Mouse (Mus musculus) hindbrain, embryonic 13.5 days (tissue): Measurements from ENCODE around the gene Col5a3. TPM values are rescaled to one million over a fixed set of nuclear protein-coding genes. Genes with fewer than 3 reads are reported as not detected.

Experiments
- ATAC-seq: fragments of 200-750 bp; cut with Nextera tagmentation; 2 replicates; pipeline ENCODE4 v1.8.0; 2017; ENCODE audit warnings: moderate TSS enrichment; ENCODE audit not compliant: low FRiP score
- H3K27ac ChIP-seq: fragments of 300-500 bp; sonication (generic); 2 replicates; pipeline ENCODE4 v1.5.1; 2015; ENCODE audit warnings: inconsistent platforms, mild to moderate bottlenecking, moderate library complexity
- H3K27me3 ChIP-seq: fragments of 300-500 bp; sonication (generic); 2 replicates; pipeline ENCODE4 v1.6.1; 2015; ENCODE audit warnings: mild to moderate bottlenecking, inconsistent platforms
- H3K36me3 ChIP-seq: fragments of 300-500 bp; sonication (generic); 2 replicates; pipeline ENCODE4 v1.6.1; 2015; ENCODE audit warnings: mild to moderate bottlenecking, inconsistent platforms
- H3K4me1 ChIP-seq: fragments of 300-500 bp; sonication (generic); replicated peaks from 2 replicates; pipeline ENCODE4 v1.6.1; 2015; ENCODE audit warnings: inconsistent platforms
- H3K4me2 ChIP-seq: fragments of 300-500 bp; sonication (generic); 2 replicates; pipeline ENCODE4 v1.6.1; 2015; ENCODE audit warnings: inconsistent platforms, mild to moderate bottlenecking, moderate library complexity
- H3K4me3 ChIP-seq: fragments of 300-500 bp; sonication (generic); 2 replicates; pipeline ENCODE4 v1.5.1; 2015; ENCODE audit warnings: mild to moderate bottlenecking, inconsistent platforms
- H3K9ac ChIP-seq: fragments of 300-500 bp; sonication (generic); 2 replicates; pipeline ENCODE4 v1.6.1; 2015; ENCODE audit warnings: mild to moderate bottlenecking, inconsistent platforms
- H3K9me3 ChIP-seq: fragments of 300-500 bp; sonication (generic); 2 replicates; pipeline ENCODE4 v1.6.1; 2016; ENCODE audit warnings: inconsistent platforms
- WGBS: fragments of 180-500 bp; shearing (Covaris S2); methylation state at CpG from one replicate; pipeline ENCODE4 v1.1.7; 2015; 5-methylcytosine and 5-hydroxymethylcytosine counted together
- polyA plus RNA-seq: library from polyadenylated mRNA; unstranded; fragments of >200 nt; fragmentation: Nextera tagmentation; extraction: Ambion mirVana; gene quantifications from 2 replicates; pipeline ENCODE4 v1.2.1, GENCODE M21; 2015

Col5a3 gene
- polyA plus RNA-seq, 1 experiment from 2014 or later, result 0.44 TPM

GRCm38 (mm10) chr9:20758243-20758642 lies 56.6 kb downstream of the Col5a3 start:
- no peak overlapping the region for H3K27ac ChIP-seq
- H3K4me3 ChIP-seq, result no peak overlapping the region
- no peak for ATAC-seq
- WGBS, result 77% methylated on average over 2 of the region's 2 CpGs
- no peaks in the 10 kb centered on the region for H3K36me3 ChIP-seq
- H3K27me3 ChIP-seq, result no peaks in the 10 kb centered on the region
- H3K9ac ChIP-seq, result no peak overlapping the region
- no peak overlapping the region for H3K4me2 ChIP-seq
- 0 out of 2 replicates have a peak, but pooled peaks cover 7% of the 10 kb centered on the region for H3K9me3 ChIP-seq
- H3K4me1 ChIP-seq, result peaks cover 8% of the 10 kb centered on the region

DNA sequence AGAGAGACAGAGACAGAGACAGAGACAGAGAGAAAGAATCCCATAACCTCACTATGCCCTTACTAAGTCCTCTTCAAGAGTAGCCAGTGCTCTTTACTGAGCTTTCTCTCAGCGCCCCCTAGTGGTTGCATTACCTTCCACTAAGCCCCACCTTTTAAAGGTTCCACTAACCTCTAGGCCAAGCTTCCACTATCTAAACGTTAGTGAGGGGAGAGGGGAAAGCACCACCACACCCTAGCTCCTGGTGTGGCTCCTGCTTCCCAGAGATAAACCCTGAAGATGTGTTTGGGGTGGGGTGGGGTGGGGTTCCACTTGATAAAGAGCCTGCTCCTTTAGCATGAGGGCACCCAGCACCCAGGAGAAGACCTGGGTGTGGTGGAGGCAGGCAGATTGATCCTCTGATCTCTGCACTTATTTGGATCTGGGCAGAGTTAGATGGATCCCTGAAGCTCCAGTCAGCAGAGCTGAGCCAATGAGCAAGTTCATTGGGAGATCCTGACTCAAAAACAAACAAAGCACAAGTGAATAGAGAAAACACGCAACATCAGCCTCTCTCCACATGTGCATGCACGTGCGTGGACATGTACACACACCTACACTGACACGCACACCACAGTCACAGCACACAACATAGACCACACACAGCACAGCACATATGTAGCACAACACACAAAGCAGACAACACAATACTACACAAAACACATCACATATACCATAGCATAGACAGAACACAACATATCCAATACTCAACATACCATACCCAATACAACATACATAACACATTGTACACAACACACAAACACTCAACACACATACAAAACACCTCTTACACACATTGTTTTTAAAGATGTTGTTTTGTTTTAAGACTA lies 57.5 kb downstream of the Col5a3 start:
- no peak overlapping the region for H3K27ac ChIP-seq
- no peak overlapping the region for H3K9ac ChIP-seq
- no peak overlapping the region for H3K4me3 ChIP-seq
- H3K4me1 ChIP-seq, result peaks cover 4% of the 10 kb centered on the region
- 62% methylated on average over 6 of the region's 6 CpGs for WGBS
- no peaks in the 10 kb centered on the region for H3K36me3 ChIP-seq
- H3K27me3 ChIP-seq, result no peaks in the 10 kb centered on the region
- no peak for ATAC-seq
- no peak overlapping the region for H3K4me2 ChIP-seq
- H3K9me3 ChIP-seq, result 0 out of 2 replicates have a peak, but pooled peaks cover 7% of the 10 kb centered on the region

- Histone ChIP-seq H3K27ac (no peak overlapping the region), H3K4me1 (no peaks in the 10 kb centered on the region), H3K9me3 (0 out of 2 replicates have a peak, but pooled peaks cover 7% of the 10 kb centered on the region), H3K36me3 (no peaks in the 10 kb centered on the region), H3K9ac (no peak overlapping the region), H3K4me3 (no peak overlapping the region), H3K4me2 (no peak overlapping the region), H3K27me3 (no peaks in the 10 kb centered on the region)
- ATAC-seq, result no peak
- 88% methylated on average over 4 of the region's 4 CpGs for WGBS
Measured at GRCm38 (mm10) chr9:20756081-20756700, 58.7 kb downstream of the Col5a3 start.

GRCm38 (mm10) chr9:20754335-20754734 lies 60.5 kb downstream of the Col5a3 start:
- Histone ChIP-seq H3K27me3 (no peaks in the 10 kb centered on the region), H3K36me3 (no peaks in the 10 kb centered on the region), H3K4me2 (no peak overlapping the region), H3K9ac (no peak overlapping the region), H3K27ac (no peak overlapping the region), H3K4me3 (no peak overlapping the region), H3K4me1 (no peaks in the 10 kb centered on the region), H3K9me3 (no peaks in the 10 kb centered on the region)
- ATAC-seq, result no peak
- 88% methylated on average over 2 of the region's 2 CpGs for WGBS

- Histone ChIP-seq H3K4me3 (no peak overlapping the region), H3K9me3 (no peaks in the 10 kb centered on the region), H3K27ac (no peak overlapping the region), H3K27me3 (no peaks in the 10 kb centered on the region), H3K9ac (no peak overlapping the region), H3K4me2 (no peak overlapping the region), H3K4me1 (peaks cover 11% of the 10 kb centered on the region), H3K36me3 (no peaks in the 10 kb centered on the region)
- peak; percentile 62 for ATAC-seq
- 55% methylated on average over 6 of the region's 6 CpGs for WGBS
Measured at GRCm38 (mm10) chr9:20751477-20752029, 63.3 kb downstream of the Col5a3 start.

GRCm38 (mm10) chr9:20749213-20749612 lies 65.7 kb downstream of the Col5a3 start:
- Histone ChIP-seq H3K4me1 (peaks cover 31% of the 10 kb centered on the region), H3K27me3 (peaks cover 18% of the 10 kb centered on the region), H3K4me3 (no peak overlapping the region), H3K9ac (no peak overlapping the region), H3K36me3 (no peaks in the 10 kb centered on the region), H3K4me2 (no peak overlapping the region), H3K27ac (no peak overlapping the region), H3K9me3 (no peaks in the 10 kb centered on the region)
- ATAC-seq, result no peak
- WGBS, result 84% methylated on average over 5 of the region's 5 CpGs

DNA sequence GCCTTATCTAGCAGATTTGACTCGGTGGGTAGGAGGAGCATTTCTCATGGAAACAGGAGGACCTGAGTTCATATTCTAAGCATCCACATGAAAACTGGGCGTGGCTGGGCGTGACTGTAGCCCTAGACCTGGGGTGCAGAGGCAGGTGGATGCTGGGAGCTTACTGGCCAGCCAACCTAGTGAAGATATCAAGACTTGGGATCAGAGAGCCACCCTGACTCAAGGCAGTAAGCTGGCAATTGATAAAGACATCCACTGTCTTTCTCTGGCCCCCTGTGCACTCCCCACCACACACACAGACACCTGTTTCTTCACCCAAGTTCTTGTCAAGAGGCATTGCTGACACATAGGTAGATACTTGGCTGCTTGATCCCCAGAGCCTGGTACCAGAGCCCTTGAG lies 66.3 kb downstream of the Col5a3 start:
- Histone ChIP-seq H3K9ac (no peak overlapping the region), H3K36me3 (no peaks in the 10 kb centered on the region), H3K4me2 (no peak overlapping the region), H3K9me3 (no peaks in the 10 kb centered on the region), H3K4me3 (no peak overlapping the region), H3K4me1 (peaks cover 33% of the 10 kb centered on the region), H3K27ac (no peak overlapping the region), H3K27me3 (peaks cover 25% of the 10 kb centered on the region)
- ATAC-seq, result no peak
- WGBS, result 89% methylated on average over 3 of the region's 3 CpGs

DNA sequence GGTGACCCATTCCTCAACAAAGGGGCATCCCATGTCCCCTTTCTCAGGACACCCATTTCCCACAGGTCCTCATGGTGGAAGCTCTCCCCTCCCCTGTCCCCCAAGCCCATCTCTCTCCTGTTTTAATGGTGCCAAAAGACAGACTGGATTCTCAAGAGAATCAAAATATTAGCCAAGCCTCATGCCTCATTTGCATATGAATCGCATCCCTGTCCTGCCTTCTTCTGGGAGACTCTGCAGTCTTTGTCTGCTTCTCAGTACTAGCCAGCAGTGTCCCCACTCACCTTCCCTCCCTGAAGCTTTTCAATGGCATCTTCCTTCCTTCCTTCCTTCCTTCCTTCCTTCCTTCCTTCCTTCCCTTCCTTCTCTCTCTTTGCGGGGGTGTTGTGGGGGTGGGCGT lies 67.2 kb downstream of the Col5a3 start:
- 10% methylated on average over 3 of the region's 3 CpGs for WGBS
- H3K27ac ChIP-seq, result peak overlapping the region; percentile 8; the same call in 1 of the 2 replicates
- no peak overlapping the region for H3K4me2 ChIP-seq

GRCm38 (mm10) chr9:20746017-20746660 lies 68.7 kb downstream of the Col5a3 start, which contains the start of gene Olfm2:
Gene Olfm2, minus strand, starts transcription at chr9:20746349.
- H3K4me2 ChIP-seq, result peak within 1 kb of the TSS; percentile 78
- peaks cover 33% of the 10 kb centered on the region for H3K27me3 ChIP-seq
- H3K9ac ChIP-seq, result peak within 1 kb of the TSS; percentile 87
- peak within 1 kb of the TSS; percentile 70 for H3K27ac ChIP-seq
- H3K4me3 ChIP-seq, result peak within 1 kb of the TSS; percentile 71
- peaks cover 38% of the 10 kb centered on the region for H3K4me1 ChIP-seq
- H3K36me3 ChIP-seq, result no peaks in the 10 kb centered on the region
- 3% methylated on average over 32 of the region's 50 CpGs for WGBS
- no peaks in the 10 kb centered on the region for H3K9me3 ChIP-seq
- ATAC-seq, result peak; percentile 63

More for the DNA sequence above, 67.2 kb downstream of the Col5a3 start:
- Histone ChIP-seq H3K27me3 (peaks cover 29% of the 10 kb centered on the region), H3K9me3 (no peaks in the 10 kb centered on the region), H3K36me3 (no peaks in the 10 kb centered on the region), H3K4me1 (peaks cover 38% of the 10 kb centered on the region), H3K4me3 (no peak overlapping the region), H3K9ac (no peak overlapping the region)
- no peak for ATAC-seq

GRCm38 (mm10) chr9:20745129-20745966 lies 69.5 kb downstream of the Col5a3 start:
- Histone ChIP-seq H3K4me3 (peak overlapping the region; percentile 71), H3K4me2 (peak overlapping the region; percentile 78), H3K27me3 (peaks cover 33% of the 10 kb centered on the region), H3K36me3 (no peaks in the 10 kb centered on the region), H3K9ac (peak overlapping the region; percentile 87), H3K9me3 (no peaks in the 10 kb centered on the region), H3K4me1 (peaks cover 41% of the 10 kb centered on the region), H3K27ac (peak overlapping the region; percentile 70)
- 10% methylated on average over 17 of the region's 17 CpGs for WGBS
- ATAC-seq, result peak; percentile 44

DNA sequence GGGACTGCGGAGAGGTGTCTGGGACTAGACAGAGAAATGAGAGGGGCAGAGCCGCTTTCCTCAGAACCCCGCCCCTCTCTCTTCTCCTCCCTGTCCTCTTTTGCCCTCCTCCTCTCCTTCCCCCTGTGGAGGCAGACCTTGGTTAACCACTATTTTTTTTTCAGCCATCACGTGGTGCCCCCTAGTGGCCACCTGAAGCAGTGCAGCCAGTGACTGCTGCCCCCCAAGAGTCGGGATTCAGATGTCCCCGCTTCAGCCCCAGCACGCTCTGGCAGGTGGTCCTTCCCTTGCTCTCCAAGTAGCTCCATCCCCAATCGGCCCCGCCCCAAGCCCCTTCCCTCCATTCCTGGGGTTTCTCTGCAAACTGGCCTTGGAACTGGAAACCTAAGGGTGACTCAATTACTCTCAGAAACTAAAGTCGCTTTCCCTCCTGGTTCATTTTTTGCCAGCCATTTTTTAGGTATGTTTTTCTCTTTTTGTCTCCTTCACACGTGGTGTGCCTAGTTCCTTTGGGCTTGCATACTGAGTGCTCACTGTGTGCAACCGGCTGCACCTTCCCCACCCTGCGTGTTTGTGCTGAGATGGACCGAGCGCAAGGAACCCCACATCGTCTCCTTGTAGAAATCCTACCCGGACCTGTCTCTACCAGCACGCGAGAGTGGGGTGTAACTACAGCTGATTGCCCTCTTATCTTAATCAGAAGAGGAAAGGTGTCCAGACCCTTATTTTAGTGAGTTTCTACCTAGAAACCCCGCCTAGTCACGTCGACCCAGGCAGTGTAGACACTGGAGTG lies 70.7 kb downstream of the Col5a3 start:
- H3K27me3 ChIP-seq, result peaks cover 40% of the 10 kb centered on the region
- ATAC-seq, result no peak
- H3K9ac ChIP-seq, result peak overlapping the region; percentile 87
- H3K4me3 ChIP-seq, result peak overlapping the region; percentile 71
- no peaks in the 10 kb centered on the region for H3K9me3 ChIP-seq
- WGBS, result 13% methylated on average over 22 of the region's 22 CpGs
- H3K27ac ChIP-seq, result no peak overlapping the region
- peaks cover 43% of the 10 kb centered on the region for H3K4me1 ChIP-seq
- no peaks in the 10 kb centered on the region for H3K36me3 ChIP-seq
- H3K4me2 ChIP-seq, result peak overlapping the region; percentile 78
